Mouse (Mus musculus): ENCODE results near the gene Dcp1b. TPM values are rescaled to one million over a fixed set of nuclear protein-coding genes. Genes with fewer than 3 reads are reported as not detected.
"Not testable (repeated sequence)": the region's sequence is repeated elsewhere in the genome, so short reads cannot be mapped to it uniquely, and the experiment has no call there.

The Dcp1b gene
- total RNA-seq, 2 experiments from 2014 or later, result 2.8 to 3.2 TPM

DNA sequence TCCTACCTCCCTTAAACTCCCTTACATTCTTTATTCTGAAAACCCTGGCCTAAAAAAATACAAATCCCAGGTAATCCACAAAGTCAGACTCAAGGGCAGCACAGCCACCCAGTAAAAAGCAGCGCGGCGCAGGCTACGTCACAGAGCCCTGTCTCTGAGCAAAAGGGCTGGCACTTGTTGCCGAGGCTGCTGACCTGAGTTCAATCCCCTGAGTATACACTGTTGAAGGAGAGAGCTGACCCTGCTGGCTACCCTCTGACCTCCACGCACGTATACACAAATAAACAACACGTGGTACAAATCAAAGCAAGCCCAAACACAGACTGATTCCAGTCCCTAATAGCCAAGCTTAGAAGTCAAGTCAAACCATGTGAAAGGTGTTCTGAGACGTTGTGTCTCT, 19.1 kb downstream of the Dcp1b start:
- no peak for DNase-seq
- intact Hi-C loops (cut with DNase I), result no loop called here

DNA sequence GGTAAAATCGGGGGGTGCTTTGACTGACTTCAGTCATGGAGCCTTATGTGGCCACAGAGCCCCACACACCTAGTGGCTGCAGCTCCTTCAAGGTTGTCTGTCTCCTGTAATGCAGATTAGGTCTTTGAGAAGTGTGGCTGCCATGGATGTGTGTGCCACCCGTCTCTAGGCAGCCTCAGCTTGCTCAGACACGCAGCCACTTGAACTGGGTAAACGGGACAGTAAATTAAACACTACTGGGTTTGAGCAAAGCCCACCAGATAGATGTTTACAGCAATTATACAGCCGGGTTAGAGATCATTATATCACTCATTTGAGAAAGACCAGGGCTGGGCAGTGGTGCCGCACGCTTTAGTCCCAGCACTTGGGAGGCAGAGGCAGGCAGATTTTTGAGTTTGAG, 19.5 kb downstream of the Dcp1b start:
- intact Hi-C loops (cut with DNase I), result no loop called here
- no peak for DNase-seq

DNA sequence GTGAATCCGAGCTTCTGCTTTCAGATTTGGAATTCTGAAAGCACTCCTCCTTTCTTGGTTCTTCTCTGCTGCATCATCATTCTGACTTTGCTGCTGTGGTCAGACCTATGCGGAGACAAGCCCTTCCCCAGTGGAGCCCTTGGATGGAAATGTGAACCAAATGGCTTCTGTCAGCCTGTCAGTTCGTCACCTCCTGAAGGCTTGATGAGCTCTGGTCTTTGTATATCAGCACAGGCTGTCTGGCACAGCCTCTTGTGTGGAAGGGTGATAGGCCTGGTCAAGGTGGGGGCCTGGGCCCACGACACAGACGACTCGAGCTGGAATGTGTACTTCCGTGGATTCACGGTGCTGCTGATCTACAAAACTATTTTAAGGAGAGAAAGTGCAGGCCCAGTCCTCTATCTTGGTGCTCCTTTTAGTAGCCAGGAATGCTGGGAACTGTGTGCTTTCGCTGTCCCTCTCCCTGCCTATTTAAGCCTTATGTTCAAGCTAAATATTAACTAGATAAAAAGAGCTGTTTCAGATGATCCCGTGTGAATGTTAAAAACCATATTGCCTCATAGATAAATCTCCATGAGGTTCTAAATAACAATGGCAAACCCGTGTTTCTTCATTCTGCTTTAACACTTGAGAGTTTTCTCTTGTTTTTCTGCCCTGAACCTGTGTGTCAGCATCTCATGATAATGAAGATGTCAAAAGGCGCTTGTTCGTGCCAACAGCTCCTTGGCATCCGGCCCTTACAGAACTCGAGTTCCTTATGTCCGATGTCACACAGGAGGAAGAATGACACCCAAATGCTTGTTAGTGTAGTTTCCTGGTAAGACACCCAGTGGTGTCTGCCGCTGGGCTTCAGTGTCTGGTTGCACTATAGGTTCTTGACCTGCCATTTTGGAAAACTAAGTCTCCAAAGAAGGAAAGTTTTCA, 21.6 kb downstream of the Dcp1b start, which contains the start of gene Cacna1c:
Gene Cacna1c, minus strand, starts transcription at position 37 of the 924 bp plus-strand sequence.
- intact Hi-C loops (cut with DNase I), result no loop called here
- DNase-seq, result peak in 1 of 2 experiments; percentile 44

DNA sequence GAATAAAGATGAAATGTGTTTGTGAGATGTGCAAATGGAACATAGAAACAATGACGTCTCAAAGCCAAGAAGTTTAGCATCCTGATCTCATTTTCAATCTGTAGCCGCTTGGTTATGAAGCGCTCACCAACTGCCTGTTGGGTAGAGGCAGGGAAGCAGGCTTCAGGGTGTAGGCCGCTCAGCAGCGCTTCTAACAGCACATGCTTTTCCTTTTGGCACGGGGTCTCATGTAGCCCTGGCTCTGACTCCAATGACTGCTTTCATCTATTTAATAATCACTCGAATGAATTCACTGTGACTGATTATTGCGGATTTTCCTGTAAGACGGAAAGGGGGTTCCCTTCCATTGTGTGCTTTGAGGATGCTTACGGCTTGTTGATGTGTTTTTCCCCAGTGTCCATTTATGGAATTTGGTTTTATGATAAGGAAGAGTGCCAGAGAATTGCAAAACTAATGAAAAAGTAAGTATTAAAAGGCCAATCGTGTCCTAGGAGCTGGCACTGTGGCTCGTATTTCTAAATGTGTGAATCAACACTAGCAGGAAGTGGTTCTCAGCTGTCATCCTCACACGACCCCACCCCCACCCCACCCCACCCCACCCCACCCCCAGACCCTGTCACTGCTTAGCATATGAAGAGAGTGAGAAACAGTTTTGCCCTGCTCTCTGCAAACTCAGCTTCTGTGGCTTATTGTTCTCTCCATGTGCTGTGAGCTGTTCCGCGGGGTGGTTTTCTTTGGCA, 23.7 kb downstream of the Dcp1b start:
- intact Hi-C loops (cut with DNase I), result no loop called here
- no peak for DNase-seq

DNA sequence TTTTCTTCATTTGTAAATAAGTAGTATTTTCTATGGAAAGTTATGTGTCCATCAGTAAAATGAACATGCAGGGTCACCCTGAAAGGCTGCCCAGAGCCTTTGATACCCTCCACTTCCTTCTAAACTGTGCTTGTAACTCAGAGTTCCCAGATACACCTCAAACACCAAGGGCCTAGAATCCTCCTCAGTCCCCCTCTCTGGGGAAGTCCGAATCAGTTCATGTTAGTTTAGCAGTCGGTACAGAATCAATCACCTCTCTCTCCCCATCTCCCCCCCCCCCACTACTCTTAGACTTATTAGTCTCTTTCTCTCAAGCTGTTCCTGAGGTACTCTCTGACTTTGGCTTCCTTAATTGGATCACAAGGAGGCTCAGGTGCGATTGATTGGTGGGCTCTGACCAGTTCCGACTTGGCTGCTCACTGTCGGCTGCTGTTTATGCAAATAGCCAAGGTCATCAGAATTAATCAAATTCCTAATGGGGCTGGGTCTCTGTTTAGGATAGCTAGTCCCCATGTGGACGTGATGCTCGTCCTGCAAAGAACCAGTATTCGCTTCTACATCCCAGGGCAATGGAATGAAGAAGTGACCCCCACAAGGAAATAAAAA, 24.3 kb downstream of the Dcp1b start:
- intact Hi-C loops (cut with DNase I), result no loop called here
- DNase-seq, result no peak

DNA sequence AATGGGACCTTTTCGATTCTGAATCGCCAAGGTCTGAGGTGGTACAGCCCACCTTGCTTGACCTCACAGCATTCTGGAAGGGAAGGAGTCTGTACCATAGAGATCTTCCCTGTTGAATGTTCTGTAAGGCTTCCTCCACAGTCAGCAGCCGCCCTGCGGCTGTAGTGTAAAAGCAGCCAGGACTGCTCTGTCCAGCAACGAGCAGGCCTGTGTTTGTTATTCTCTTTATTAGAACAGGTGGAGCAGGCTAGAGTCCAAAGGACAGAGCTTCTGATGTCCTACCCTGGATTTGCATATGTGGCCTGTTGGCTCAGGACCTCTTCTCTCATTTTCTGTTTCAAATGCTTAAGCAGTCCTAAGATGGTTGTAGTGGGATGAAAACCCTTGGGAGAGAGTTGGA, 25.3 kb downstream of the Dcp1b start:
- intact Hi-C loops (cut with DNase I), result no loop called here
- no peak for DNase-seq

DNA sequence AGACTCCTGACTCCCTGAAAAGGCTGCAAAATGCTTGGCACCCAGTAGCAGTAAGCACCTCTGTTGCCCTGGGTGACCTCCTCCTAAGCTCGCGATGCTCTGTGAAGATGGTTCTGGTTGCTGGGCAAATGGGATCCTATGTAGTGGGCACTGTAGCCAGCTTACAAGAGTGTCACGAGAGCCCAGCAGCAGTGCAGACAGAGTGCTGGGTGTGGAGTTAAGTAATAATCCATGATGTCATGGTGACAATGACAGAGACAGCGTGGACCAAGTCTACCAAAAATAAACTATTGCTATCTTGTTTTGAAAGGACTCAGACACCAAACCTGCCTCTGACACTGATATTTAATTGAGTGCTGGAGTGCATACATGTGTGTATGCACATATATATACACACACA, 26.5 kb downstream of the Dcp1b start:
- no peak for DNase-seq
- intact Hi-C loops (cut with DNase I), result no loop called here

DNA sequence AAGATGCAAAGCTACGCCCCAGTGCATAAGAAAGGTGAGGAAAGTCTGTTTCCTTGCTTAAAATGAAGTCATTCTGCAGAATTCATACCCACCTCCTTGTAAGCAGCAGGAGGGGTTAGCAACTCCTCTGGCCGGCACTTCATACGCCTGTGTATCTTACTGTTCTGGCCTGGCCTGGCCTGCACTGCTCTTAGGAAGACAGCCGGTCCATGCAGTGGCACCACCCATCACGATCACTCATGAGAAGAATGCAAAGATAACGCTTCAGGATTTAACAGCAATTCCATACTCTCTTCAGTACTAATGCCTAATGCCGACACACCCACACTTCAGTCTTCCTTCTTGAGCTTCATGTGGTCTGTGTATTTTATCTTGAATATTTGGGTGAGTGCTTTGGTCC, 29.2 kb downstream of the Dcp1b start:
- no peak for DNase-seq
- intact Hi-C loops (cut with DNase I), result no loop called here

DNA sequence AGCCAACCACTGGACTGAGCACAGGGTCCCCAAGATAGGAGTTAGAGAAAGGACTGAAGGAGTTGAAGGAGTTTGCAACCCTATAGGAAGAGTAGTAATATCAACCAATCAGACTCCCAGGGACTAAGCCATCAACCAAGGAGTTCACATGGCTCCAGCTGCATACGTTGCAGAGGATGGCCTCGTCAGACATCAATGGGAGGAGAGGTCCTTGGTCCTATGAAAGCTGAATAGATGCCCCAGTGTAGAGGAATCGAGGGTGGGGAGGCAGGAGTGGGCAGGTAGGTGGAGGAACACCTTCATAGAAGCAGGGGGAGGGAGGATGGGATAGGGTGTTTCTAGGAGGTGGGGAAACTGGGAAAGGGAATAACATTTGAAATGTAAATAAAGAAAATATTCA, 29.9 kb downstream of the Dcp1b start:
- no peak for DNase-seq
- intact Hi-C loops (cut with DNase I), result no loop called here

DNA sequence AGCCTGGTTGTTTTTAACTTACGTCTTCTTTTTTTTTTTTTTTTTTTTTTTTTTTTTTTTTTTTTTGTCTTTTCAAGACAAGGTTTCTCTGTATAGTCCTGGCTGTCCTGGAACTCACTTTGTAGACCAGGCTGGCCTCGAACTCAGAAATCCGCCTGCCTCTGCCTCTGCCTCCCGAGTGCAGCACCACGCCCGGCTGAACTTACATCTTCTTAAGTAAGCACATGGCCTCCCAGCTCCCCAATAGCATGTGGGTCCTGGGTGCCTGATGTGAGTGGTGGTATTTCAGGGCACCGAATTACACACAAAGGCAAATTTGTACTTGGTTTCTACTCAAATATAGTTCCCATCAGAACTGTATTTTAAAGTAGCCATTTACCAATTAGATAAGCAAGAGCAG, 31.0 kb downstream of the Dcp1b start:
- intact Hi-C loops (cut with DNase I); DNase-seq: not testable (repeated sequence)

DNA sequence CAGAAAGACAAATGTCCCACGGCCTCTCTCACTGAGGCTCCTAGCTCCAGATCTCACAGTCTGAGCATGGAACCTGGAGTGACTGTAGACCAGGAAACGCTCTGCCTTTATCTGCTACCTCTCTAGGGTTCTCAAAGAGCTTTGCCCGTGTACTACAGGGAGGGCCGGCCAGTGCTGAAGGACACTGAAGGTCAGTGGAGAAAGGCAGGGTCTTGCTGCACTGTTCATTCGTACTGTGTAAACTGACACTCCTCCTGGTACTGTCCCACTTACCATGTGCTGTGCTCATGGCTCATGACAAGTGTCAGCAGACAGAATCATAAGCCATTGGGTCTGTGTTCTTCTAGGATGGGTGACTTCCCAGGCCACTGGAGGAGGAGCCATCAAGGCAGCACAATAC, 38.3 kb downstream of the Dcp1b start:
- intact Hi-C loops (cut with DNase I), result no loop called here
- DNase-seq, result no peak

DNA sequence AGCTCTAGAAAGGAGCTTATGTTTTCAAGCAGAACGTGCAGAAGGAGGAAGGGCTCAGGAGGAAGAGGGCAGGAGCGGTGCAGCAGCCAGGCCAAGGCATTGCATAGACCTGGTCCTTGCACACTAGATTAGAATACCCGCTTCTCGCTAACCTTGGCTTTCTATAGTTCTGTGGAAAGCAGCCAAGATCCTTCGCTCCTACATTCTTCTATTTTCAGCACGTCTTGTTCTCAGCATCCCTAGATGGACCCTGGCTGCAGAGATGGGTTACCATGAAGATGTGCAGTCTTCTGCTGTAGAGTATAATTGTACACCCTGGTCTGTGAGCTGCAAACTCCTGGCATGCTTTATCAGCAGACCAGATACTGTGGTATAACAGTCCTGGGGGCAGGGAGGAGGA, 39.1 kb downstream of the Dcp1b start:
- intact Hi-C loops (cut with DNase I), result no loop called here
- no peak for DNase-seq

DNA sequence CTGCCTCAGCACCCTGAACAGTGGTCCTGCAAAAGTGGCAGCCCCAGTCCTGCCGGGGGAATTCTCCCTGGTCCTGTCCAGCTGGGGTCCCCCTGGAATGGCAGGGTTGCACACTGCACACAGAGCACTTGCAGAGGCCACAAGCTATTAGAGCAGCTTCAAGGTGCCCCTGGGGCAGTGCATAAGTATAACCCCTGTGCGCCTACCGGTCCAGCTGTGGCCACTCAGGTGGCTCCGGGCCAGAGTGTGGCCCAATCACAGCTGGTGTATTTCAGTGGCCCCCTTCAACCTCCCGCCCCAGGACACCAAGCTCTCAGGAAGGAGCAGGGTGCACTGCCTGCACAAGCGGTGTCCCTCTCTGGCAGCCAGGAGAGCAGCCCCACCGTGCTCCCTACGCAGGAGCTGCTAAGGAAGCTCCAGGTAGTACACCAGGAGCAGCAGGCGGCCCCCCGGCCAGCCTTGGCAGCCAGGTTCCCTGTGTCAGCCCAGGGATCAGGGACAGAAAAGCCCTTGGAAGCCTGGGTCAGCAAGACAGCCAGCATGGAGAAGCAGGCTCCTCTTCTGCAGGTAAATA, 40.1 kb downstream of the Dcp1b start:
- no peak for DNase-seq
- intact Hi-C loops (cut with DNase I), result no loop called here

DNA sequence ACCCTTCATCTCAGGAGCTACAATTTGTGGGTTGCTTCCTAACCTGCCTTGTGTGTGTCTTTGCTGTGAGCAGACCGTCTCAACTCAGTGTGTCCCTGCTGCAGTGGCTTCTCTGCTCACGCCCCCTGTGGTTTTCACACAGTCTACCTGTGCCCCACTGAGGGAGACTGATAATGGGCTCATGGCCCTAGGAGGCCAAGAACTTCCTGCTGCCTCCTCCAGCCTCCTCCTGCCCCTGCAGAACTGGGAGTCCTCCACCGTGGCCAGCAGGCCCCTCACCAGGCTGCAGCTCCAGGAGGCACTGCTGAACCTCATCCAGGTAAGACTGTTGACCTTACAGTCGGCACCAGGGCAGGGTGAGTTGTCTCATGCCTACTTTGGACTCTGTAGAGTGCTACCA, 42.6 kb downstream of the Dcp1b start:
- intact Hi-C loops (cut with DNase I), result no loop called here
- no peak for DNase-seq

DNA sequence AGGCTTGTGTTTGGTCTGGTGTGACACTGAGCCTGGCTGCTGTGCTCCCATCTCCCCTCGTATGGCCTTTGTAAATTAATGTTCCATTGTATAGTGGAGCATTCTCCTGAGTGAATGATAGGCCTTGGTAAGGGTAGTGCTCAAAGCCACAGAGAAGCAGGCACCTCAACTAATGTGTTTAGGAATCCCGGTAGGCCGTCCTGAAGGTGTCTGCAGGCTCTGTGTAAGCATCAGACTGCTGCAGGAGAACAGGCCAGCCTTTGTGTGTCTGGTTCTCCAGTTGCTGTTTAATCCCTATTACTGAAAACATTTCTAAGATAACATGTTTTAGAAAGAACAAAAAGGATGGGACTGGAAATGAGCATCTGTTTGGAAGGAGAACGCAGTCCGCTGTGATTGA, 43.5 kb downstream of the Dcp1b start:
- intact Hi-C loops (cut with DNase I), result no loop called here
- no peak for DNase-seq

DNA sequence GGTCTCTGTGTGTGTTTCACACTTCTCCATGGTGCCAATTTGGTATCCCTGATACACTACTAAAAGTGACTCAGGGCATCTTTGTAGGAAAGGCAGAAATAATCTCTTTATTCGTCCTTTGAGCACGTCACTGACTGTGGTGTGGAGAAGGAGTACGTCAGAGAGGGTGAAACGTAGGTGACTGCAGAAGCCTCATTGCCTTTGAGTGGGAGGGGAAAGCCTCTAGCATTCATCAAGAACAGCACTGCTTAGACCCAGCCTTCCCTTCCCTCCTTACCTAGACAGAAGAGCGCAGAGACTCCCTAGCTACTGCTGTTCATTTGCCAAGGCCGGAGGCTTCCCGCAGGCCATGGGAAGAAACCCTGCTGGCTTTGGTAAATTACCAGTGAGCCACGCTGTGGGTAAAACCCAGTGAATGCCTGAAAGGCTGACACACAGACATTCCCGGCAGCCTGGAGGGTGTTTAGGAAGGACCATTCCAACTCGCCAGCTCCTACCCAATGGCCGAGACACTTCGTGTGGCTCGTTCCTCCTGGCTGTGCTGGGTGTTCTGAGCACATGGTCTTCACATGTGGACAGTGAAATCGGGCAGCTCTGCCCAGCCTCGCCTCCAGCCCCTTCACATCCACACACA, 44.3 kb downstream of the Dcp1b start:
- intact Hi-C loops (cut with DNase I), result no loop called here
- DNase-seq, result no peak

DNA sequence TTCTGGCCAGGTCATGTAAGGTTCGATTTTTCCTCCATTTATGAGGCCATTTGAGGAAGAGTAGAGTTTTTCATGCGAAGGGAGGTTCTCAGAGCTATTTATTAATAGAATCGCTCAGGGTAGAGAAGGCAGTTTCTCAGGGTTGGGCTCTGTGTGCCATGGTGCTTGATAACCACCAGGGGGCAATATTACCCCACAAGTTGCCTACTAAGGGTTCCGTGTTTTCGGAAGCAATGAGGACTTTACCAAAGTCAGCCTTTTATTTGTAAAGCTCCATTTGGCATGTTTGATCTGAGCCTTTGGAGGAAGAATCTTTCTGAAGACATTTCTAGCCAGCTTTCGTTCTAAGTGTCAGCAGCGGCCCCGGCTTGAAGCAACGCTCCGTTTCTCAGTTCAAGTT, 45.2 kb downstream of the Dcp1b start:
- DNase-seq, result peak; percentile 50 to 57
- intact Hi-C loops (cut with DNase I), result loop anchor here (1.0 kb wide), 2 partner anchors 129 to 210 kb away; no protein-coding TSS in a partner anchor

DNA sequence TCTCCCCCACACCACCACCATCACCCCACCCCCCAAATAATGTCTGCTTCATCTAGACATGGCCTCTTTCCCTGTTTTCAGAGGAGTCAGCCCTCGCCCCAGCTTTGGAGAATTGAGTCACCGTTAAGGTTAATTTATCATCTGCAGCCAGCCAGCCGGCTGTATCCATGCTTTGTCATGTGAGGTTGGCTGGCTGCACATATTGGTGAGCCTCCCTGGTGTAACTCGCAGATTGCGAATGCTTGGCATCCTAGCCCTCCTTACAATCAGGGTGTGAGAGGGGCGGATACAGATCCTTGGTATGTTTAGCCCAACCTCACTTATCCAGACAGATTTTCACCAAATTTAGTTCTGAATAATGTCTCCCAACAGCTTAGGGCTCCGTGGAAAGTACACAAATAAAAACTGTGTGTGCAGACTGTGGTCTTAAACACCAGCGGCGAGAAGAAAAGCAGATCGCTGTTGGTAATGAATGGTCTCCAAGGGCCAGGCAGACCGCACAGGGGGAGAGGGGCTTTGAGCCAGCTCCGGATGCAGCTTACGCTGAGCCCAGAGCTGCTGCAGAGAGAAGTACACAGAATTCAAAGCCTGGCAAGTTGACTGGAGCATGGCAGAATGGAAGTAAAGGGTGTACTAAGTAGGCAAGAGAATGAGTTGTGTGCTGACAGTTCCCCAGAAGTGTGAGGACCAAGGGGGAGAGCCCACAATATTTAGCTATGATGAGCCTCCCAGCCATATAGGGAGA, 49.6 kb downstream of the Dcp1b start:
- no peak for DNase-seq
- intact Hi-C loops (cut with DNase I), result no loop called here

DNA sequence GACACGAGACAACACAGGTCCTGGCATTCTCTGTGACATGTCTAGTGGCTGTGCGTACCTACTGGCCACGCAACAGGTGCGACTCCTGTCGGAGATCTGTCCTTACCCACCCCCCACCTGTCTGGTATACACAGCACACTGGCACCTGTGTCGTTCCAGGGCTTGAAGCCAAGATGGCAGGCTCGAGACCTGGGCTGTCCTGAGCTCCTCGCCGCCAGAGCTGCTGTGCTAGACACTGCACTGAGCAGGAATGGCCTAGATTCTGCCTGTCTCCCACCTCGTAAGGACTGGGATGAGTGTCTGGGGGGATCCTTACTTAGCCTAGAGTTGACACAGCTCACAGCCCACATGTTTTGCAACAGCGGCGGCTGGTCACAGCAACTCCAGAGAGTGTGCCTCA, 50.2 kb downstream of the Dcp1b start:
- intact Hi-C loops (cut with DNase I), result no loop called here
- no peak for DNase-seq

DNA sequence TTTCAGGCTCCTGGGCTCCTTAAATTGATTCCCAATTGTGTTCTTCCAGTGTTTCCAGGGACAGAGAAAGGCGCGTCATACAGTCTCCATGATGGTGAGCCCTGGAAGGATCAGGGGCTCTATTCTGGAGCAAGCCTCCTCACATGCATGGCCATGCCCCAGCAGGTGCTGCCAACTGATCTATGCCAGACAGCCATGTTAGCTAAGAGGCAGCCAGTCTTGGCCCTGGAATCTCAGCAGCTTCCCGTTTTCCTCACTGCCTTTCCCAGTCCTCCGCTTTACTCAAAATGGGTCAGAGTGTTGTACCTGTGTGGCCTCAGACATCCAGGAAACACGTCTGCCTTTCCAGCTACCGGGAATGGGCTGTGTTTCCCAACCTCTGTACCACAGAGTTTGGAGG, 50.7 kb downstream of the Dcp1b start:
- intact Hi-C loops (cut with DNase I), result no loop called here
- no peak for DNase-seq
